Mouse (Mus musculus) heart, adult 2 months (tissue): ENCODE data around the gene Tmprss2.

Experiments used
- CTCF ChIP-seq: fragments of 200-600 bp; IDR thresholded peaks from 2 replicates; pipeline ENCODE4 v1.8.1; 2022; ENCODE audit warnings: antibody characterized with exemption, mild to moderate bottlenecking, moderate library complexity
- EP300 ChIP-seq: fragments of 200-500 bp; IDR thresholded peaks from 2 replicates; pipeline ENCODE4 v1.6.1; 2011; ENCODE audit warnings: low read depth, low read length, control low read depth; ENCODE audit not compliant: insufficient read depth
- POLR2A ChIP-seq: fragments of 200-500 bp; IDR thresholded peaks from 2 replicates; pipeline ENCODE4 v1.6.1; 2011; ENCODE audit warnings: mild to moderate bottlenecking, low read depth, low read length, control low read depth; ENCODE audit not compliant: insufficient read depth

DNA sequence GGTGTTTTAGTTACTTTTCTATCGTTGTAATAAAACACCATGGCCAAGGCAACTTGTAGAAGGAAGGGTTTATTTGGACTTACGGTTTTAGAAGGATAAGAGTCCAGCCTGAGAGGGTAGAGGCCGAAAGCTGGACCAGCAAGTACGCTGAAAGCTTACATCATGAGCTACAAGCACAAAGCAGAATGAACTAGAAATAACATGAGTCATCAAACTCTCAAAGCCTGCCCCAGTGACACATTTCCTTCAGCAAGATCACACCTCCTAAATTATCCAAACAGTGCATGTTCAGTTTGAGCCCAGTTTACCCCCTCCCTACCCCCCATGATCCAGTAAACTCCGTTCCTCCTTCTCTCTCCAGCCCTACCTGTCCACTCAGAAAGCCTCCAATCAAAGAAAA, 77.2 kb downstream of the Tmprss2 start:
- TF ChIP-seq CTCF (no peak), POLR2A (no peak), EP300 (no peak)
